Mouse (Mus musculus) gastrocnemius, postnatal 14 days (tissue): ENCODE measurements around the gene Fat4. TPM values are rescaled to one million over a fixed set of nuclear protein-coding genes. Genes with fewer than 3 reads are reported as not detected.

Experiments
- DNase-seq: peaks from one replicate; pipeline ENCODE4 v3.0.0; 2021; ENCODE audit warnings: mixed read lengths
- intact Hi-C: fragments of 180-260 bp; cut with DNase I; formaldehyde crosslinking; loops from one replicate; pipeline ENCODE4 v1.15.1; 2025; ENCODE audit warnings: low total_unique reads
- long read RNA-seq, 2 experiments: library from polyadenylated mRNA; stranded (forward); transcript quantifications; one replicate each; pipeline ENCODE4 v2.0.0; 2021
- total RNA-seq, 2 experiments: library from RNA; stranded (reverse); gene quantifications; 2 replicates each; pipeline ENCODE4 v1.2.3; 2021

Gene Fat4
- total RNA-seq: 10 to 100 TPM; 10.4 to 11.0 TPM
- long read RNA-seq, experiment 1, partial matches to known transcripts: 1 of 1 reads
- long read RNA-seq, experiment 1, other reads (novel, unspliced or antisense): 0 of 1 reads
- long read RNA-seq, experiment 2: 0 reads

- intact Hi-C loops: loop anchor here (5.0 kb wide), 1 partner anchor 1505 kb away; no protein-coding TSS in a partner anchor
- DNase-seq: no peak
Observed at GRCm38 (mm10) chr3:38886890-38887355, at the start of gene Fat4. Gene Fat4 (plus strand): TSS chr3:38886940.

DNA sequence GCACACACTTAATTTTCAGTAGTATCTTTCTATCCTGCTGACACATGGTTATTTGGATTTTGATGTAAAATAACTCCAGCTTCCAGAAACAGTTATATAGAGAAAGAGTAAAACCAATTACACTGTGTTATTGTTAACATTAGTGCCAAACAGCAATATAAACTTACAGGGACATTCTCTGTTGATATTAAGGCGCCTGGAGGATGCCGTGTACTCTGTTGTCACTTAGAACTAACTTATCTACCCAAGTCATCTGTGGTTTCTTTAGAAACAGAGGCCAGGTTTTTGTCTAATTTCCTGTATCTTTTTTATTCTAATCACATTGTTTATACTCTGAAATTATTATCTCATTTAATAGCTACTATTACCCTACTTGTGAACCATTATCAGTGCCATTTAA, 47.3 kb upstream of the Fat4 start:
- intact Hi-C loops: no loop called here
- DNase-seq: no peak

DNA sequence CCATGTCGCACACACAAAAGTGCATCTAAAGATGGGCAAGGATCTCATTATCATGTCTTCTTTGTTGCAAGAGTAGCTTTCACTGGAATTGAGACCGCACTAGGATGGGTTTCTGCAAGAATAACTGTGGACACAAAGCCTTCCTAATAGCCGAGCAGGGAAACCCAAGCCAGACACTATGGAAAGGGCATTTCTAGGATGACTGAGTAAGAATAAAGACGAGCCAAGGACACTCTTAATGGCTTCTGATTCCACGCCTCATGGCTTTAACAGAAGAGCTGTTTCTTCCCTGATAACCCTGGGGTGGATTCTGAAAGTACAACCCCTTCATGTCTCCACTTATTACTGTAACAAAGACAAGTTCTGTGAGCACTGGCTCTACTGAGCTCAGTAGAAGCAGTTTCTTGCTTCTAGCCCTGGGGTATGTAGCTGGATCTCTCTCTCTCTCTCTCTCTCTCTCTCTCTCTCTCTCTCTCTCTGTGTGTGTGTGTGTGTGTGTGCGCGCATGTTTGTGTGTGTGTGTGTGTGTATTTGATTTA, 43.7 kb upstream of the Fat4 start:
- intact Hi-C loops: no loop called here
- no peak for DNase-seq

- intact Hi-C loops: loop anchor here (5.0 kb wide), 1 partner anchor 594 kb away; no protein-coding TSS in a partner anchor
- DNase-seq: no peak
Observed at GRCm38 (mm10) chr3:38846602-38847382, 39.9 kb upstream of the Fat4 start.

DNA sequence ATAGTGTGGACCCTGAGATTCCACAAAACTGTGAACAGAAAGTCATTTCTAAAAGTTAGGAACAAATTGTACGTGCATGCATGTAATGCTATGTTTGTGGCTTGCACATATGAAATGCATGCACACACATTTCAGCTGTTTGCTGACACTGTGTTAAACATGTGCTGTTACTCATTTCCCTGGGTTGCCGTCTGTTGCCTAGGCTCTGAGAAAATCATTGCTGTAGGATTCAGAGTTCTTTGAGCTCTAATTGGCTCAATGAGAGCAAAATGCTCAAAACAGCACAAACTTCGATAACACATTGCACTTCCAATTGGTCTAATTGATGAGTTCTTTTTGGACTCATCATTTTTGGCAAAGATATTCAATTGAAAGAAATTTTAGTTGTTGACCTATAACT, 37.7 kb upstream of the Fat4 start:
- DNase-seq: no peak
- intact Hi-C loops: loop anchor here (5.0 kb wide), 1 partner anchor 597 kb away; no protein-coding TSS in a partner anchor

GRCm38 (mm10) chr3:38849536-38849935, 37.2 kb upstream of the Fat4 start:
- peak; percentile 31 for DNase-seq
- intact Hi-C loops: loop anchor here (5.0 kb wide), 1 partner anchor 597 kb away; no protein-coding TSS in a partner anchor

DNA sequence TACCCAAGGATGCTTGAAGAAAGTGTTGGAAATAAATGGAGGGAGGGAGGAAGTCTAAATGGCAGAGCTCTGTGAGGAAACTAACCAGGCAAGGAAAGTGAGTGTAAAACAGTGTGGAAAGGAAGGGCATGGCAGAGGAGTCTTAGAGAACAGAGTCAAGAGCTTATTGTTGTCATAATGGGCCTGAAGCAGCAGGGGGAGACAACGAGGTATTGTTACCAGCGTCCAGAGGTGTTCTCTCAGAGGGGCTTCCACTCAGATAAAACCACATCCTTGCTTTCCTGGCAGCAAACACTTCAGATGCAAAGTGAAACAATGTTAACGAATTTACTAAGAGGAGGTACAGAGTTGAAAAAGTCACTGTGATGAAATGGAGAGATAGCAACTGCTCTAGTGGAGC, 33.1 kb upstream of the Fat4 start:
- intact Hi-C loops: loop anchor here (10.0 kb wide), 1 partner anchor 629 kb away; no protein-coding TSS in a partner anchor

GRCm38 (mm10) chr3:38860683-38861082, 26.1 kb upstream of the Fat4 start:
- intact Hi-C loops: no loop called here
- DNase-seq: no peak

More for the DNA sequence above, 33.1 kb upstream of the Fat4 start:
- DNase-seq: no peak

DNA sequence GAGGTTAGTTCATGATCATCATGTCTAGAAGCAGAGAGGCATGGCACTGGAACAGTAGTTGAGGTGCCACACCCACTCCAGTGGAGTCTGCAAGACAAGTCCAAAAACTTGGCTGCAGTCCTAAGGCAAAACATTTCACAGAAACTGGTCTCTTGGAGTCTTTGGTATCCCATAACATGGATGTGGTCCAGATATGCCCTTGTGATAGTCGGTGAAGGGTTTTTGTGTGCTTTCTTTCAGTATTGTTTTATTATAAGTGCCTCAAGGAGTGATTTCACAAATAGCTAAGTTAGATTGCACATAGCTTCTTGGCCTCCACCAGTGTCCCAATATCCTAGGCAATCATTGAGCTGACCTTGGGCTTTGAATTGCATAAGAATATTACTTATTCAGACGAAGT, 15.4 kb upstream of the Fat4 start:
- DNase-seq: no peak
- intact Hi-C loops: no loop called here

- intact Hi-C loops: no loop called here
- DNase-seq: no peak
Observed at GRCm38 (mm10) chr3:38875872-38876271, 10.9 kb upstream of the Fat4 start.

- DNase-seq: no peak
- intact Hi-C loops: no loop called here
Observed at GRCm38 (mm10) chr3:38876706-38877105, 10.0 kb upstream of the Fat4 start.

- intact Hi-C loops: no loop called here
- DNase-seq: peak; percentile 27
Observed at GRCm38 (mm10) chr3:38882778-38883177, 4.0 kb upstream of the Fat4 start.

DNA sequence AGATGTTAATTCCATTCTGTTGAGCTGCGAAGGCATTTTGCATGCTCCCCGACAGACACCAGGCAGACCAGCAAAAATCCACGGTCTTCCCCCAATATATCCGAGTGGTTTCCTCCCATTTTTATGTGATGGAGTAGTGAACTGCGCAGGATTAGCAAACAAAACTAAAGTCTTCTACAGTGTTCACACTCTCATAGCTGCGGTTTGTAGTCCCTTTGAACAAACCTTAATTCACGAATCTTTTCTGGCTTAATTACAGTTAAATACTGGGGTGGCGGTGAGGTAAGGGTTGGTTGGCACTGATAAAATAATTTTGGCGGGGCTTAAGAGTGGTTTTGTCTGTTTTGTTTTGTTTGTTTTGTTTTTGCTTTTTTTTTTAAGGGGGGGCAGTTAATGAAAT, 3.1 kb upstream of the Fat4 start:
- intact Hi-C loops: no loop called here
- no peak for DNase-seq

- peak; percentile 71 for DNase-seq
- intact Hi-C loops: no loop called here
Observed at GRCm38 (mm10) chr3:38884276-38884675, 2.5 kb upstream of the Fat4 start.

GRCm38 (mm10) chr3:38884919-38885418, 1.8 kb upstream of the Fat4 start:
- intact Hi-C loops: loop anchor here (5.0 kb wide), 1 partner anchor 1507 kb away; no protein-coding TSS in a partner anchor
- peak; percentile 28 for DNase-seq

- intact Hi-C loops: loop anchor here (5.0 kb wide), 1 partner anchor 1507 kb away; no protein-coding TSS in a partner anchor
- peak; percentile 91 for DNase-seq
Observed at GRCm38 (mm10) chr3:38885481-38886001, 1.2 kb upstream of the Fat4 start.

DNA sequence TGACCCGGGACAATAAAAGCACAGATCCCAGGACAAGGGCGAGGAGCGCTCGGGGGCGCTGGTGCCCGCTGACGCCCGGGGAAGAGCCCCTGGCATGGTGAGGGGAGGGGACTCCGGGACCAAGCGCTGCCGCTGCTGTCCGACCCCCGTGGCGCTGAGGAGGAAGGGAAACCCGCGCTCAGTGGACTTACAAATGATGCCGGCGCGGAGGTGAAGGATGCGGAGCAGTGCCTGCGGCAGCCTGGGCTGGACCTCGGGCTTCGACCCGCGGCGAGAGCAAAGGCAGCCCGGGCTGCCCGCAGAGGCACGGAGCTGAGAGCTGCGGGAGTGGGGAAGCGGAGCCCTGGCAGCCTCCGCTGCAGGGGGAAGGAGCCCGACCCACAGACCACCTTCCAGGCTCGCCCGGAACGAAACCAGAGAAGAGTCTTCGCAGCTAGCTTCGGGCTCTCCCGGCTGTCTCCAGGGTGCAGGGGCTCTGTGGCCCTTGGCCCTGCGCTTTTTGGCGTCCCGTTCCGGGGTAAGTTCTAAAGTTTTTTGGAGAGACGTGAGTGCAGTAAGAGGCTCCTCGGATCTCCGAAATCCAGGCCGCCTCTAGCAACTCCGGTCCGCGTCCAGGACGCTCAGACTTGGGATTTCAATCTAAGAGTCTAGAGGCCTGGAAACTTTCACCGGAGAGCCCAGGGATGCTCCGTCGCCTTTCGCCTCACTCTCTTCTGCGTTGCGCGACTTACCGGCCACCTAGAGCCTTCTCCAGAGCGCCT, 499 bp upstream of the Fat4 start:
- intact Hi-C loops: loop anchor here (5.0 kb wide), 1 partner anchor 1506 kb away; no protein-coding TSS in a partner anchor
- peak; percentile 47 for DNase-seq

DNA sequence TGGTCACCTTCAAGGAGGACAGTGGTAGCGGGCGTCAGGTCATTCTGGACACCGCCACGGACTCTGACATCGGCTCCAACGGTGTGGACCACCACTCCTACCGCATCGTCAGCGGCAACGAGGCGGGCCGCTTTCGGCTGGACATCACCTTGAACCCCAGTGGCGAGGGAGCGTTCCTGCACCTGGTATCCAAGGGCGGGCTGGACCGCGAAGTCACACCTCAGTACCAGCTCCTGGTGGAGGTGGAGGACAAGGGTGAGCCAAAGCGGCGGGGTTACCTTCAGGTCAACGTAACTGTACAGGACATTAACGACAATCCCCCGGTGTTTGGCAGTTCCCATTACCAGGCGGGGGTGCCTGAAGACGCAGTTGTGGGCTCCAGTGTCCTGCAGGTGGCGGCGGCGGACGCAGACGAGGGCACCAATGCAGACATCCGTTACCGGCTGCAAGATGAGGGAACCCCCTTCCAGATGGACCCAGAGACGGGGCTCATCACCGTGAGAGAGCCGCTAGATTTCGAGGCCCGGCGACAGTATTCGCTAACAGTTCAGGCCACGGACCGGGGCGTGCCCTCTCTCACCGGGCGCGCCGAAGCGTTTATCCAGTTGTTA, 746 bp downstream of the Fat4 start:
- intact Hi-C loops: loop anchor here (5.0 kb wide), 1 partner anchor 1505 kb away; no protein-coding TSS in a partner anchor
- DNase-seq: peak; percentile 35

DNA sequence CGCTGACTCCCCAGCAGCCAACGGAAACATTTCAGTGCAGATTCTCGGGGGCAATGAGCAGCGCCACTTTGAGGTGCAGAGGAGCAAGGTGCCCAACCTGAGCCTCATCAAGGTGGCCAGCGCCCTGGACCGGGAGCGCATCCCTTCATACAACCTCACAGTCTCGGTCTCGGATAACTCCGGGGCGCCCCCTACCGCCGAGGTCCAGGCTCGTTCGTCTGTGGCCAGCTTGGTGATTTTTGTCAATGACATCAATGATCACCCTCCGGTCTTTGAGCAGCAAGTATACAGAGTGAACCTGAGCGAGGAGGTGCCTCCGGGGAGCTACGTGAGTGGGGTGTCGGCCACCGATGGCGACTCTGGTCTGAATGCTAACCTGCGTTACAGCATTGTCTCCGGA, 1.4 kb downstream of the Fat4 start:
- intact Hi-C loops: loop anchor here (5.0 kb wide), 1 partner anchor 1504 kb away; no protein-coding TSS in a partner anchor
- DNase-seq: peak; percentile 65
